ENCODE assay signal across 11 mouse cellular contexts in the genomic region with DNA sequence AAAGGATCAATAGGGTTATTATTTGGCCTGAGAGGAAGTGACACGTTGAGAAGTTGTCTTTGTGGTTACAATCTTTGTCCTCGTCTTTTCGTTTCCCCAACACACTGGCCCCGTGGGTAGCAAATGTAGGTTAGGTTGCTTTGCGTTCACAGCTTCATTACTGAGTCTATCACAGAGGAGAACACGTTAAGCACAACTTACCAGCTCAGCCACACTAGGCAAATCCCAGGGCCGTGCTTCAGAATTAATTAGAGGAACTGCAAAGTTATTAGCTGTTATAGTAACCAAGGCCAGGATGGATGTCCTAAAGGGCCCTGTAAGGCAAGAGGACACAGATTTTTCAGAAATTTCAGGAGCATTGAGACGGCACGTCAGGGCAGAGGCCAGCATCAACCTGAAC.
DNase-seq lines count a peak whose midpoint lies in the region; ATAC-seq and TF ChIP-seq lines count a peak whose summit lies in the region.
"Had no signal": no experiment of that assay in that cellular context is flagged by ENCODE, and none has a peak within 500 bp of the region (broad histone marks: within the 10 kb centered on the region; RNA-seq: fewer than 3 reads in every experiment).

No protein-coding gene starts in this region.

- no peaks in the 10 kb centered on the region for H3K4me1 ChIP-seq in hindbrain, embryonic 15.5 days (replicated peaks)
- H3K4me1 ChIP-seq in hindbrain, embryonic 10.5 days (replicated peaks) = no peaks in the 10 kb centered on the region
- no peaks in the 10 kb centered on the region for H3K4me1 ChIP-seq in hindbrain, postnatal 0 days (ENCODE audit: insufficient read depth, low read length)
- H3K4me1 ChIP-seq in hindbrain, embryonic 12.5 days = no peaks in the 10 kb centered on the region
- no peaks in the 10 kb centered on the region for H3K4me1 ChIP-seq in neural tube, embryonic 14.5 days (ENCODE audit: control insufficient read depth, insufficient read depth, low read length)
- H3K4me1 ChIP-seq: embryonic facial prominence, embryonic 10.5 days; embryonic facial prominence, embryonic 12.5 days; forebrain, embryonic 13.5 days; forebrain, embryonic 15.5 days had no signal

- no peak overlapping the region for H3K4me3 ChIP-seq in hindbrain, embryonic 15.5 days
- H3K4me3 ChIP-seq in hindbrain, embryonic 10.5 days = no peak overlapping the region
- no peak overlapping the region for H3K4me3 ChIP-seq in hindbrain, postnatal 0 days (ENCODE audit: low read length)
- no peak overlapping the region for H3K4me3 ChIP-seq in hindbrain, embryonic 12.5 days
- H3K4me3 ChIP-seq in neural tube, embryonic 14.5 days (ENCODE audit: low read depth, low read length) = no peak overlapping the region
- H3K4me3 ChIP-seq: embryonic facial prominence, embryonic 10.5 days; embryonic facial prominence, embryonic 12.5 days; forebrain, embryonic 13.5 days; forebrain, embryonic 15.5 days had no signal

- H3K36me3 ChIP-seq in hindbrain, embryonic 15.5 days = no peaks in the 10 kb centered on the region
- H3K36me3 ChIP-seq in hindbrain, embryonic 10.5 days = no peaks in the 10 kb centered on the region
- no peaks in the 10 kb centered on the region for H3K36me3 ChIP-seq in hindbrain, postnatal 0 days (ENCODE audit: insufficient read depth, low read length)
- no peaks in the 10 kb centered on the region for H3K36me3 ChIP-seq in hindbrain, embryonic 12.5 days
- no peaks in the 10 kb centered on the region for H3K36me3 ChIP-seq in neural tube, embryonic 14.5 days (ENCODE audit: control insufficient read depth, insufficient read depth, low read length)
- H3K36me3 ChIP-seq: embryonic facial prominence, embryonic 10.5 days; embryonic facial prominence, embryonic 12.5 days; forebrain, embryonic 15.5 days had no signal

- peak overlapping the region; percentile 8; the same call in 1 of the 2 replicates for H3K27ac ChIP-seq in hindbrain, embryonic 15.5 days (replicated peaks)
- H3K27ac ChIP-seq in hindbrain, embryonic 10.5 days = no peak overlapping the region
- H3K27ac ChIP-seq in hindbrain, postnatal 0 days = no peak overlapping the region
- H3K27ac ChIP-seq in hindbrain, embryonic 12.5 days = no peak overlapping the region
- H3K27ac ChIP-seq in neural tube, embryonic 14.5 days (ENCODE audit: low read depth, low read length) = no peak overlapping the region
- H3K27ac ChIP-seq: embryonic facial prominence, embryonic 10.5 days; embryonic facial prominence, embryonic 12.5 days; forebrain, embryonic 13.5 days; forebrain, embryonic 15.5 days had no signal

- TF ChIP-seq CTCF in hindbrain, postnatal 0 days (IDR thresholded peaks at IDR 0.05; ENCODE audit: low read depth) = no peak

- no peak for DNase-seq in hindbrain, embryonic 10.5 days (ENCODE audit: low spot score)
- peak; percentile 32 for DNase-seq in hindbrain, postnatal 0 days (ENCODE audit: low spot score)
- no peak for DNase-seq in neural tube, embryonic 10.5 days (ENCODE audit: extremely low spot score, low spot score)
- no peak for DNase-seq in embryo, embryonic 11 days

- H3K9me3 ChIP-seq in hindbrain, embryonic 15.5 days = no peaks in the 10 kb centered on the region
- H3K9me3 ChIP-seq in hindbrain, embryonic 10.5 days = no peaks in the 10 kb centered on the region
- H3K9me3 ChIP-seq in hindbrain, postnatal 0 days (ENCODE audit: low read length) = no peaks in the 10 kb centered on the region
- H3K9me3 ChIP-seq in hindbrain, embryonic 12.5 days (replicated peaks) = no peaks in the 10 kb centered on the region
- H3K9me3 ChIP-seq in neural tube, embryonic 14.5 days (ENCODE audit: control insufficient read depth, low read length) = no peaks in the 10 kb centered on the region
- H3K9me3 ChIP-seq: embryonic facial prominence, embryonic 10.5 days; embryonic facial prominence, embryonic 12.5 days; forebrain, embryonic 13.5 days; forebrain, embryonic 15.5 days had no signal

- ATAC-seq in hindbrain, embryonic 15.5 days (ENCODE audit: low FRiP score, low read depth) = no peak
- ATAC-seq in hindbrain, postnatal 0 days = peak; percentile 43; the same call in 1 of the 2 replicates
- no peak for ATAC-seq in hindbrain, embryonic 12.5 days (ENCODE audit: low FRiP score)
- ATAC-seq in neural tube, embryonic 14.5 days (ENCODE audit: low read depth) = peak; percentile 56

- H3K4me2 ChIP-seq in hindbrain, embryonic 15.5 days = no peak overlapping the region
- no peak overlapping the region for H3K4me2 ChIP-seq in hindbrain, postnatal 0 days (ENCODE audit: low read depth, low read length)
- no peak overlapping the region for H3K4me2 ChIP-seq in hindbrain, embryonic 12.5 days (replicated peaks)
- H3K4me2 ChIP-seq in neural tube, embryonic 14.5 days (ENCODE audit: low read depth, low read length) = no peak overlapping the region
- H3K4me2 ChIP-seq: embryonic facial prominence, embryonic 12.5 days; forebrain, embryonic 13.5 days; forebrain, embryonic 15.5 days had no signal

- H3K27me3 ChIP-seq in hindbrain, embryonic 15.5 days = no peaks in the 10 kb centered on the region
- no peaks in the 10 kb centered on the region for H3K27me3 ChIP-seq in hindbrain, embryonic 10.5 days (ENCODE audit: insufficient read depth, poor library complexity, severe bottlenecking)
- H3K27me3 ChIP-seq in hindbrain, postnatal 0 days (ENCODE audit: insufficient read depth, low read length) = no peaks in the 10 kb centered on the region
- no peaks in the 10 kb centered on the region for H3K27me3 ChIP-seq in hindbrain, embryonic 12.5 days
- no peaks in the 10 kb centered on the region for H3K27me3 ChIP-seq in neural tube, embryonic 14.5 days (ENCODE audit: control insufficient read depth, insufficient read depth, low read length)
- H3K27me3 ChIP-seq: embryonic facial prominence, embryonic 12.5 days; forebrain, embryonic 13.5 days; forebrain, embryonic 15.5 days had no signal

- WGBS in hindbrain, embryonic 15.5 days = 68% methylated on average over 9 of the region's 9 CpGs
- 89% methylated on average over 9 of the region's 9 CpGs for WGBS in hindbrain, embryonic 10.5 days
- 76% methylated on average over 9 of the region's 9 CpGs for WGBS in hindbrain, postnatal 0 days
- WGBS in hindbrain, embryonic 12.5 days = 81% methylated on average over 9 of the region's 9 CpGs
- WGBS in neural tube, embryonic 14.5 days = 70% methylated on average over 9 of the region's 9 CpGs

- no peak overlapping the region for H3K9ac ChIP-seq in hindbrain, embryonic 15.5 days
- H3K9ac ChIP-seq in hindbrain, postnatal 0 days (replicated peaks; ENCODE audit: low read length) = no peak overlapping the region
- H3K9ac ChIP-seq in hindbrain, embryonic 12.5 days = no peak overlapping the region
- no peak overlapping the region for H3K9ac ChIP-seq in neural tube, embryonic 14.5 days (replicated peaks; ENCODE audit: low read depth, low read length)
- H3K9ac ChIP-seq: embryonic facial prominence, embryonic 12.5 days; forebrain, embryonic 13.5 days; forebrain, embryonic 15.5 days had no signal

Comparison
In these comparisons a context has a peak if more than half of its experiments do, and no peak if none do; other contexts are left out.
1. ATAC-seq: peak in hindbrain, postnatal 0 days (single experiment) and neural tube, embryonic 14.5 days (single experiment); none in hindbrain, embryonic 15.5 days (single experiment) and hindbrain, embryonic 12.5 days (single experiment).